Mouse (Mus musculus): ENCODE data around the gene Bcorl1. TPM values are rescaled to one million over a fixed set of nuclear protein-coding genes. Genes with fewer than 3 reads are reported as not detected.

Bcorl1 gene
- polyA plus RNA-seq (2015; fragmentation: Nextera tagmentation; extraction: Ambion mirVana): 6.6 TPM in 2 replicates

DNA sequence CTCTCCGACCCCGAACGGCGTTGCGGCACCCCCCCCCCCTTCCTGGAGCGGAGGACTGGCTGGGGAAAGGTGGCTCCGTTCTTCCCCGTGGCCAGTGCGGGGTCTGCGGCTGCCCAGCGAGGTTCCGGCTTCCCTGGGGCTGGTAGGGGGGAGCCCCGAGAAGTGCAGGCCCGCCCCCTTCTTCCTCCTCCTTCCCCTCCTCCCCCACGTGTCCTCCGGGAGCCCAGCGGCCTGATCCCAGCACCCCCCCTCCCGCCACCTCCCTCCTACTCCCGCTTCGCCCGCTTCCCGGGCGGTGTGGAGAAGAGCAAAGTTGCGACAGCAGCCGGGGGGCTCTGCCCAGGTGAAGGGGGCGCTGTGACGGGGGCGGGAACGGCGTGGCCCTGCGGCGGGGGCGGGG lies at the start of gene Bcorl1:
Gene Bcorl1, plus strand, starts transcription at position 218 of the 400 bp plus-strand sequence.
- H3K9ac ChIP-seq (replicated peaks): peak within 1 kb of the TSS; percentile 59
- ATAC-seq: no peak
- WGBS: 21% methylated on average over 20 of the region's 33 CpGs

GRCm38 (mm10) chrX:48291413-48291812 lies 49.7 kb upstream of the Bcorl1 start:
- H3K9ac ChIP-seq (replicated peaks): no peak overlapping the region
- H3K36me3 ChIP-seq: no peaks in the 10 kb centered on the region
- no peaks in the 10 kb centered on the region for H3K9me3 ChIP-seq
- H3K4me3 ChIP-seq (replicated peaks): no peak overlapping the region
- H3K4me1 ChIP-seq (replicated peaks): no peaks in the 10 kb centered on the region
- 0 out of 2 replicates have a peak, but pooled peaks cover 4% of the 10 kb centered on the region for H3K27me3 ChIP-seq
- no peak for ATAC-seq
- H3K27ac ChIP-seq: no peak overlapping the region
- H3K4me2 ChIP-seq (replicated peaks): no peak overlapping the region
- 51% methylated on average over 3 of the region's 3 CpGs for WGBS

More for the DNA sequence above, at the start of gene Bcorl1:
- H3K27ac ChIP-seq: no peak within 1 kb of the TSS
- peak within 1 kb of the TSS; percentile 61 for H3K4me3 ChIP-seq (replicated peaks)
- no peaks in the 10 kb centered on the region for H3K9me3 ChIP-seq
- H3K4me2 ChIP-seq (replicated peaks): peak within 1 kb of the TSS; percentile 70
- peaks cover 11% of the 10 kb centered on the region for H3K4me1 ChIP-seq (replicated peaks)
- no peaks in the 10 kb centered on the region for H3K36me3 ChIP-seq
- no peaks in the 10 kb centered on the region for H3K27me3 ChIP-seq

DNA sequence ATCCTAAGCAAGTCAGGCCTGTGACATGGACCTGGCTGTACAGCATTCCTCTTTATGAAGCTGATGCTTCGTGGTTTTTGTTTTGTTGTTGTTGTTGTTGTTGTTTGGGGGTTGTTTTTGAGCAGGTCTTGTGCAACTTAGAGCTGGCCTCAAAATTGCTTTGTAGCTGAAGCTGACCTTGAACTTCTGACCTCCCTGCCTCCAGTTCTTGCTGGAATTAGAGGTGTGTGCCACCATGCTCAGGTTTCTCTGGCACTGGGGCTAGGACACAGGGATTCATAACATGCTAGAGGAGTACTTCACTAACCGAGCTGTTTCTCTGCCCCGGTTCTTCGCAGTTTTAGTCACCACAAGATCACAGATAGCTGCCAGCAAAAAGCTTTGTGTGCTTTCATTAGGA lies 35.8 kb upstream of the Bcorl1 start:
- H3K9me3 ChIP-seq: no peaks in the 10 kb centered on the region
- 0 out of 2 replicates have a peak, but pooled peaks cover 3% of the 10 kb centered on the region for H3K27me3 ChIP-seq
- ATAC-seq: no peak
- 83% methylated on average over 4 of the region's 4 CpGs for WGBS
- no peak overlapping the region for H3K4me3 ChIP-seq (replicated peaks)
- no peak overlapping the region for H3K27ac ChIP-seq
- no peaks in the 10 kb centered on the region for H3K4me1 ChIP-seq (replicated peaks)
- H3K4me2 ChIP-seq (replicated peaks): no peak overlapping the region
- H3K9ac ChIP-seq (replicated peaks): no peak overlapping the region
- no peaks in the 10 kb centered on the region for H3K36me3 ChIP-seq

DNA sequence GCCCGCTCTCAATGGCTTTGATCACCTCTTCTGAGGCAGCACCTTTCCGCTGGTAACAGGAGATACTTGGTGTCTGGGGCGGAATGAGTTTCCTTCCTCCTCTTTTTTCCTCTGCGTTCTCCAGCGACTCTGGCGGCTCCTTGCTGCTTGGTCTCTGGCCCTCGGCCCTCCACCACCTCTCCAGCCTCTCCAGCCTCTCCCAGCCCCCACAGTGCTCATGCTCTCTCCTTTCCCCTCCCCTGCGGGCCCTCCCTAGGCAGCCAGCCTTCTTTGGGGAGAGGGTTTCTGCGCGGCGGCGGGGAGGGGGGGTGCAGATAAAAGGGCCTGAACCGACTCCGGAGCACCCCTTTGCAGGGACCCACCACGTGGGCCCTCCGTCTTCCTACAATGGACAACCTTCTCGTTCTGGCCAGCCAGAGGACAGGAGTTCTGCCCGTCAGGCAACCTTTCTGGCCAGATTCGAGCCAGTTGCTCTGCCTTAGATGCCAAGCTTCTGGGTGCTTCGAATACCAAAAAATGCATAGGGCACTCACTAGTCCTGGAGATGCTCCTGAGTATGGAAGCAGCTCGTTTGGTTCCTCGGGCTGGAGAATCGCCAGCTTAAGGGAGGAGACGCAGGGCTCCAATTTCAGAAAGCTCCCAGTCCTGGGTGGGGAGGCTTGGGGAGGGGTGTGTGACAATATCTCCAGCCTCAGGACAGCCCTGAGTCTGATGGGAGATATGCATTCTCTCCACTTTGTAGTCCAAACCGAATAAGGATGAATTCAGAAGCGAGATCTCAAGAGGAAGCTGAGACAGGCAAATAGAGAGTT lies 30.2 kb upstream of the Bcorl1 start:
- no peak; the same call in 1 of the 2 replicates for ATAC-seq
- no peak overlapping the region for H3K9ac ChIP-seq (replicated peaks)
- 31% methylated on average over 25 of the region's 26 CpGs for WGBS
- H3K4me1 ChIP-seq (replicated peaks): 0 out of 2 replicates have a peak, but pooled peaks cover 7% of the 10 kb centered on the region
- H3K4me2 ChIP-seq (replicated peaks): peak overlapping the region; percentile 43
- peak overlapping the region; percentile 26 for H3K4me3 ChIP-seq (replicated peaks)
- no peak overlapping the region for H3K27ac ChIP-seq
- H3K9me3 ChIP-seq: no peaks in the 10 kb centered on the region
- no peaks in the 10 kb centered on the region for H3K36me3 ChIP-seq
- H3K27me3 ChIP-seq: 0 out of 2 replicates have a peak, but pooled peaks cover 7% of the 10 kb centered on the region

- no peak for ATAC-seq
- WGBS: 82% methylated on average over 5 of the region's 5 CpGs
- Histone ChIP-seq H3K27ac (no peak overlapping the region), H3K4me1 (replicated peaks) (0 out of 2 replicates have a peak, but pooled peaks cover 7% of the 10 kb centered on the region), H3K4me3 (replicated peaks) (no peak overlapping the region), H3K27me3 (peaks cover 8% of the 10 kb centered on the region; the same call in 1 of the 2 replicates), H3K9me3 (no peaks in the 10 kb centered on the region), H3K4me2 (replicated peaks) (no peak overlapping the region), H3K36me3 (no peaks in the 10 kb centered on the region), H3K9ac (replicated peaks) (no peak overlapping the region)
These were observed 29.4 kb upstream of the Bcorl1 start for GRCm38 (mm10) chrX:48311727-48312126.

DNA sequence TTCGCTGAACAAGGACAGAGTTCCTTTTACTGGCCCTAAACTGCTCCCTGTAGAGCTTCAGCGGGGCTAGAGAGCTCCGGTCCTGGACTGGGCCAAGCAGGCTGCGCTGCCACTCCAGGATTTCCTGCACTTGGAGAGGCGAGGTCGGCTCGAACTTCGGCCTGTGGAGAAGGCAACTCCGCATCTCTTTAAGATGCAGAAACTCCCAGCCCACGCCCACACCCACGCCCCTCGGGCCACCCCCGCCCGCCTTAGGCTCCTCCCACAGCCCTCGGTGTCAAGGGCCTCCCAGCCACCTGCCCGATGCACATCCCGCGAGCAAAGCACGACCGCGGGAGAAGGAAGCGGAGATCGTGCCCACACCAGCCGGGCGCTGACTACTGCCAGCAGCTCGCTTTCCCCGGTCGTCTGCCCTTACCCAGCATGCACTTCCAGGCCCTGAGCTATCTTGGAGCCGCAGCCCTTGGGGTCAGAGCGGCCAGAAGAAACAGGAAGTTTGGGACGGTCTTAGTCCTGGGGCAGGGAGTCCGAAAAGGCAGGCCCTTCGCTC lies 26.6 kb upstream of the Bcorl1 start:
- Histone ChIP-seq H3K27ac (no peak overlapping the region), H3K9me3 (no peaks in the 10 kb centered on the region), H3K9ac (replicated peaks) (peak overlapping the region; percentile 51), H3K4me3 (replicated peaks) (peak overlapping the region; percentile 41), H3K4me1 (replicated peaks) (0 out of 2 replicates have a peak, but pooled peaks cover 7% of the 10 kb centered on the region), H3K4me2 (replicated peaks) (peak overlapping the region; percentile 59), H3K27me3 (peaks cover 20% of the 10 kb centered on the region; the same call in 1 of the 2 replicates), H3K36me3 (no peaks in the 10 kb centered on the region)
- peak; percentile 77 for ATAC-seq
- WGBS: 19% methylated on average over 31 of the region's 33 CpGs

GRCm38 (mm10) chrX:48317444-48317843 lies 23.7 kb upstream of the Bcorl1 start:
- WGBS: 69% methylated on average over 3 of the region's 3 CpGs
- no peak for ATAC-seq
- Histone ChIP-seq H3K27ac (no peak overlapping the region), H3K36me3 (no peaks in the 10 kb centered on the region), H3K4me3 (replicated peaks) (no peak overlapping the region), H3K4me2 (replicated peaks) (no peak overlapping the region), H3K9ac (replicated peaks) (no peak overlapping the region), H3K9me3 (no peaks in the 10 kb centered on the region), H3K4me1 (replicated peaks) (0 out of 2 replicates have a peak, but pooled peaks cover 3% of the 10 kb centered on the region), H3K27me3 (peaks cover 17% of the 10 kb centered on the region; the same call in 1 of the 2 replicates)

DNA sequence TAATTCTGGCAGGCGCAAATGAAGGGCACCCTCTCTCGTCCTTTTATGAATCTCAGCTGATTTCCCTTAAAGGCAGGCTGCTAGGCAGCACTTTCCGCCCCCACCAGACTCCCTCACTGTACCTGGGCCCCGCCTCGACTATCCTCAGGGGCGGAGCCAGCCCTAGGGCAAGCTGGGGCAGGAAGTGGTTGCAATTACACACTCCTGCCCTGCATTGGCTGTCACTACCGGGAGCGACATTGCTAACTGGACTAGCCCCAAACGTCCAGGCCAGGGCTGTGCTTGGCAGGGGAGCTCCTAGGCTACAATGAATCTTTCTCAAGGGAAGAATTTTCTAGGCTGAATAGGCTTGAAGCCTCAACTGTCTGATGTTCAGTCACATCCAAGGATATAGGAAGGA lies 23.0 kb upstream of the Bcorl1 start:
- Histone ChIP-seq H3K9me3 (no peaks in the 10 kb centered on the region), H3K9ac (replicated peaks) (no peak overlapping the region), H3K4me2 (replicated peaks) (no peak overlapping the region), H3K4me1 (replicated peaks) (0 out of 2 replicates have a peak, but pooled peaks cover 3% of the 10 kb centered on the region), H3K27me3 (peaks cover 17% of the 10 kb centered on the region; the same call in 1 of the 2 replicates), H3K36me3 (no peaks in the 10 kb centered on the region), H3K27ac (no peak overlapping the region), H3K4me3 (replicated peaks) (no peak overlapping the region)
- 33% methylated on average over 9 of the region's 9 CpGs for WGBS
- ATAC-seq: no peak

DNA sequence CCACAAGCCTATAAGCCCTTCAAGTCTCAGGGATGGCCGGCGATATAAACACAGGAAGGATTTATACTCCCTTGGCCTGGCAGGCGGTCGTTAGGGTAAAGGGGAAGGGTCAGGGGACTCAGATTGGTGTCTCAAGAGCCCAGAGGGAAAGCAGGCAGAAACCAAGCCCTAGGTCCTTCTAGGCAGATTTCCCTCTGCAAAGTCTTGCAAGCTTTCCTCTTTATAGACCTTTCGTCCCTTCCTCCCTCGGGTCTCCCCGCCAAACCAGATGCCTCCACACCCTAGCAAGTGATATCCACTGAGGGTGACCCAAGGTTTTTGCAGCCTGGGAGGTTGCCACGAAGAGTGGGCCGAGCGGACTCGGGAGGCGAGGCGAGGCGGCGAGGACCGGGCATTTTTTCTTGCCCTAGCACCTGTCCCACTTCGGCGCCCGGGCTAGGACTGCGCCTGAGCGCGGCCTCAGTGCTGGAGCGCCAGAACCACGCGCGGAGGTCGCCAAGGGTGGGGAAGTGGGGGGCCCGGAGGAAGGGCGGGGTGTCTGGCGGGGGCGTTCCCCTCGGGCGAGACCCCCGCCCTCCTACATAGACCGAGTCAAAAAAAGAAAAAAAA lies 613 bp upstream of the Bcorl1 start:
- no peaks in the 10 kb centered on the region for H3K36me3 ChIP-seq
- H3K27ac ChIP-seq: no peak overlapping the region
- peaks cover 6% of the 10 kb centered on the region; the same call in 1 of the 2 replicates for H3K4me1 ChIP-seq (replicated peaks)
- H3K9ac ChIP-seq (replicated peaks): peak overlapping the region; percentile 59; the same call in 1 of the 2 replicates
- peak overlapping the region; percentile 70 for H3K4me2 ChIP-seq (replicated peaks)
- peak overlapping the region; percentile 61 for H3K4me3 ChIP-seq (replicated peaks)
- no peaks in the 10 kb centered on the region for H3K27me3 ChIP-seq
- no peaks in the 10 kb centered on the region for H3K9me3 ChIP-seq
- ATAC-seq: no peak
- WGBS: 17% methylated on average over 35 of the region's 35 CpGs

DNA sequence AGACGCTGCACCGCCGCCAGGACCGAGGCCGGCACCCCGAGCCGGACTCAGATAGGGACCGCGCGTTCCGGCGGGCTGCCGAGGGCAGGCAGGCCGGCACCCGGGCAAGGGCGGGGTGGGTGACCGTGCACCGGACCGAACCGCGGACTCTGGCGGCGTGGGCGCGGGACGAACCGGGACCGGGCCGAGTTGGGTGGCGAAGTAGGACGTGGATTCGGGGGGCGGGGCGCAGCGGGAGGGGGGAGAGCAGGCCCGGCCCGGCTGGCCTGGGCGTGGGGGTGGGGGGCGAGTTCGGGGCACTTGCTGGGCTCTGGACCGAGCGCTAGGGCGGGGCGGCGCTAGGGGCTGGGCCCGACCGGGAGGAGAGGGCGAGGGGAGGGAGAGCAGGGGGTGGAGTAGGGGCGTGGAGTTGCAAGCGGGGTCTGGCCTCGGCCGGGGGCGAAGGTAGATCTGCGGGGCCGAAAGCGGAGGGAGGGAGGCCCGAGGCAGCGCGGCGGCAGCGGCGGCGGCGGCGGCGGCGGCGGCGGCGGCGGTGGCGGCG lies 533 bp downstream of the Bcorl1 start:
- Histone ChIP-seq H3K36me3 (no peaks in the 10 kb centered on the region), H3K4me3 (replicated peaks) (peak overlapping the region; percentile 61), H3K27ac (no peak overlapping the region), H3K4me2 (replicated peaks) (peak overlapping the region; percentile 70), H3K27me3 (no peaks in the 10 kb centered on the region), H3K4me1 (replicated peaks) (peaks cover 15% of the 10 kb centered on the region), H3K9ac (replicated peaks) (peak overlapping the region; percentile 59), H3K9me3 (no peaks in the 10 kb centered on the region)
- 31% methylated on average over 43 of the region's 73 CpGs for WGBS
- ATAC-seq: no peak

- no peak overlapping the region for H3K27ac ChIP-seq
- no peaks in the 10 kb centered on the region for H3K9me3 ChIP-seq
- H3K9ac ChIP-seq (replicated peaks): peak overlapping the region; percentile 36; the same call in 1 of the 2 replicates
- H3K4me3 ChIP-seq (replicated peaks): peak overlapping the region; percentile 61
- H3K4me2 ChIP-seq (replicated peaks): peak overlapping the region; percentile 70
- H3K4me1 ChIP-seq (replicated peaks): peaks cover 15% of the 10 kb centered on the region
- H3K27me3 ChIP-seq: no peaks in the 10 kb centered on the region
- 17% methylated on average over 14 of the region's 16 CpGs for WGBS
- ATAC-seq: 0 out of 2 replicates have a peak, but pooled peaks have one; percentile 0
- no peaks in the 10 kb centered on the region for H3K36me3 ChIP-seq
These were observed 1.6 kb downstream of the Bcorl1 start for GRCm38 (mm10) chrX:48342731-48343130.
